Mouse (Mus musculus) lung, postnatal 25 days (tissue): ENCODE data around the gene Rbl1.
"Not testable (repeated sequence)": the region's sequence is repeated elsewhere in the genome, so short reads cannot be mapped to it uniquely, and the experiment has no call there.

Experiments used
- DNase-seq: peaks from one replicate; pipeline ENCODE4 v3.0.0; 2022; ENCODE audit warnings: low spot score

The Rbl1 gene

GRCm38 (mm10) chr2:157204366-157205218 is at the start of gene Rbl1:
TSS of gene Rbl1 (minus strand) at chr2:157204534.
- peak; percentile 89 for DNase-seq

GRCm38 (mm10) chr2:157248111-157248510 is 43.8 kb upstream of the Rbl1 start:
- no peak for DNase-seq

- DNase-seq, result no peak
These were observed 41.3 kb upstream of the Rbl1 start for GRCm38 (mm10) chr2:157245603-157246002.

GRCm38 (mm10) chr2:157245001-157245400 is 40.7 kb upstream of the Rbl1 start:
- DNase-seq, result no peak

- DNase-seq, result no peak
These were observed 31.6 kb upstream of the Rbl1 start for GRCm38 (mm10) chr2:157235946-157236345.

- not testable (repeated sequence) for DNase-seq
These were observed 17.6 kb upstream of the Rbl1 start for GRCm38 (mm10) chr2:157221916-157222315.

GRCm38 (mm10) chr2:157220108-157220507 is 15.8 kb upstream of the Rbl1 start:
- no peak for DNase-seq

GRCm38 (mm10) chr2:157211731-157212130 is 7.4 kb upstream of the Rbl1 start:
- no peak for DNase-seq

- peak; percentile 29 for DNase-seq
These were observed 622 bp downstream of the Rbl1 start for GRCm38 (mm10) chr2:157203459-157204365.

GRCm38 (mm10) chr2:157203026-157203425 is 1.3 kb downstream of the Rbl1 start:
- DNase-seq, result no peak

- DNase-seq, result no peak
These were observed 2.0 kb downstream of the Rbl1 start for GRCm38 (mm10) chr2:157202361-157202760.

GRCm38 (mm10) chr2:157201081-157201830 is 3.1 kb downstream of the Rbl1 start:
- DNase-seq, result peak; percentile 73

GRCm38 (mm10) chr2:157198405-157198804 is 5.9 kb downstream of the Rbl1 start:
- not testable (repeated sequence) for DNase-seq

GRCm38 (mm10) chr2:157190651-157191050 is 13.7 kb downstream of the Rbl1 start:
- no peak for DNase-seq

- DNase-seq, result no peak
These were observed 17.1 kb downstream of the Rbl1 start for GRCm38 (mm10) chr2:157187223-157187622.

GRCm38 (mm10) chr2:157186504-157186903 is 17.8 kb downstream of the Rbl1 start:
- DNase-seq, result no peak

GRCm38 (mm10) chr2:157185022-157185660 is 19.2 kb downstream of the Rbl1 start:
- DNase-seq, result no peak

- DNase-seq, result no peak
These were observed 26.2 kb downstream of the Rbl1 start for GRCm38 (mm10) chr2:157178167-157178566.

GRCm38 (mm10) chr2:157176248-157176647 is 28.1 kb downstream of the Rbl1 start:
- DNase-seq, result no peak

- no peak for DNase-seq
These were observed 29.9 kb downstream of the Rbl1 start for GRCm38 (mm10) chr2:157174416-157174815.

- peak; percentile 23 for DNase-seq
These were observed 30.8 kb downstream of the Rbl1 start for GRCm38 (mm10) chr2:157173555-157173954.

GRCm38 (mm10) chr2:157172984-157173383 is 31.4 kb downstream of the Rbl1 start:
- DNase-seq, result peak; percentile 16
